Mouse (Mus musculus): ENCODE measurements around the gene Tns2.

Tns2 gene

GRCm38 (mm10) chr15:102091063-102091679 lies 9.0 kb upstream of the Tns2 start:
- in situ Hi-C loops (cut with MboI, MseI): no loop called here

GRCm38 (mm10) chr15:102091688-102092087 lies 8.5 kb upstream of the Tns2 start:
- in situ Hi-C loops (cut with MboI, MseI): no loop called here

- in situ Hi-C loops (cut with MboI, MseI): no loop called here
These were observed 8.0 kb upstream of the Tns2 start for GRCm38 (mm10) chr15:102092222-102092621.

GRCm38 (mm10) chr15:102094157-102094556 lies 6.1 kb upstream of the Tns2 start:
- in situ Hi-C loops (cut with MboI, MseI): no loop called here

GRCm38 (mm10) chr15:102094988-102095387 lies 5.2 kb upstream of the Tns2 start:
- in situ Hi-C loops (cut with MboI, MseI): no loop called here

- in situ Hi-C loops (cut with MboI, MseI): no loop called here
These were observed 2.9 kb upstream of the Tns2 start for GRCm38 (mm10) chr15:102097147-102097915.

GRCm38 (mm10) chr15:102097991-102098555 lies 2.1 kb upstream of the Tns2 start:
- in situ Hi-C loops (cut with MboI, MseI): no loop called here

GRCm38 (mm10) chr15:102099260-102099659 lies 953 bp upstream of the Tns2 start:
- in situ Hi-C loops (cut with MboI, MseI): no loop called here

GRCm38 (mm10) chr15:102099771-102100160 lies 447 bp upstream of the Tns2 start:
- in situ Hi-C loops (cut with MboI, MseI): no loop called here

GRCm38 (mm10) chr15:102100996-102101671 lies 921 bp downstream of the Tns2 start:
- in situ Hi-C loops (cut with MboI, MseI): no loop called here

- in situ Hi-C loops (cut with MboI, MseI): no loop called here
These were observed 1.7 kb downstream of the Tns2 start for GRCm38 (mm10) chr15:102101672-102102541.

GRCm38 (mm10) chr15:102102548-102103121 lies 2.4 kb downstream of the Tns2 start:
- in situ Hi-C loops (cut with MboI, MseI): no loop called here

GRCm38 (mm10) chr15:102103371-102103946 lies 3.2 kb downstream of the Tns2 start:
- in situ Hi-C loops (cut with MboI, MseI): no loop called here

- in situ Hi-C loops (cut with MboI, MseI): no loop called here
These were observed 3.8 kb downstream of the Tns2 start for GRCm38 (mm10) chr15:102103947-102104555.

GRCm38 (mm10) chr15:102105360-102105759 lies 5.1 kb downstream of the Tns2 start:
- in situ Hi-C loops (cut with MboI, MseI): no loop called here

GRCm38 (mm10) chr15:102105764-102106730 lies 5.8 kb downstream of the Tns2 start:
- in situ Hi-C loops (cut with MboI, MseI): no loop called here

GRCm38 (mm10) chr15:102106754-102107456 lies 6.7 kb downstream of the Tns2 start:
- in situ Hi-C loops (cut with MboI, MseI): no loop called here

Data from T-helper 17 cell (primary cell).